Mouse (Mus musculus) spleen, postnatal 4 days (tissue): ENCODE measurements around the gene Pml.
"Not testable (repeated sequence)": the region's sequence is repeated elsewhere in the genome, so short reads cannot be mapped to it uniquely, and the experiment has no call there.

Experiments used
- DNase-seq, 2 experiments: peaks; one replicate each; pipeline ENCODE4 v3.0.0; 2022; ENCODE audit warnings: low spot score in 2 of 2

The Pml gene

GRCm38 (mm10) chr9:58271551-58271950, 22.0 kb upstream of the Pml start:
- DNase-seq = not testable (repeated sequence)

GRCm38 (mm10) chr9:58271109-58271508, 21.5 kb upstream of the Pml start:
- DNase-seq = peak in 1 of 2 experiments; percentile 51

GRCm38 (mm10) chr9:58270081-58270480, 20.5 kb upstream of the Pml start:
- DNase-seq = no peak

GRCm38 (mm10) chr9:58268384-58269313, 19.1 kb upstream of the Pml start:
- peak; percentile 76 to 88 for DNase-seq

- no peak for DNase-seq
Measured at GRCm38 (mm10) chr9:58267046-58267445, 17.5 kb upstream of the Pml start.

GRCm38 (mm10) chr9:58266571-58267011, 17.0 kb upstream of the Pml start:
- no peak for DNase-seq

GRCm38 (mm10) chr9:58265368-58265767, 15.8 kb upstream of the Pml start:
- DNase-seq = no peak

GRCm38 (mm10) chr9:58262507-58262906, 12.9 kb upstream of the Pml start:
- DNase-seq = no peak

- DNase-seq = no peak
Measured at GRCm38 (mm10) chr9:58255704-58256685, 6.4 kb upstream of the Pml start.

- DNase-seq = no peak
Measured at GRCm38 (mm10) chr9:58255105-58255504, 5.5 kb upstream of the Pml start.

- not testable (repeated sequence) for DNase-seq
Measured at GRCm38 (mm10) chr9:58253805-58254122, 4.2 kb upstream of the Pml start.

- peak; percentile 95 to 98 for DNase-seq
Measured at GRCm38 (mm10) chr9:58253033-58253804, 3.6 kb upstream of the Pml start, which contains the start of gene Stoml1. Gene Stoml1, plus strand, starts transcription at chr9:58253164.

GRCm38 (mm10) chr9:58250730-58251129, 1.1 kb upstream of the Pml start:
- not testable (repeated sequence) for DNase-seq

GRCm38 (mm10) chr9:58250322-58250721, 736 bp upstream of the Pml start:
- DNase-seq = no peak

- no peak for DNase-seq
Measured at GRCm38 (mm10) chr9:58248746-58249413, 706 bp downstream of the Pml start.

GRCm38 (mm10) chr9:58247064-58247759, 2.4 kb downstream of the Pml start:
- peak; percentile 89 to 95 for DNase-seq

GRCm38 (mm10) chr9:58246083-58246591, 3.4 kb downstream of the Pml start:
- no peak for DNase-seq

GRCm38 (mm10) chr9:58243696-58244095, 5.9 kb downstream of the Pml start:
- DNase-seq = no peak

- DNase-seq = no peak
Measured at GRCm38 (mm10) chr9:58242696-58243095, 6.9 kb downstream of the Pml start.
